Mouse (Mus musculus) bone marrow, adult 2 months (tissue): ENCODE data around the gene Rpl3.

ENCODE experiments used
- CTCF ChIP-seq: fragments of 200-500 bp; IDR thresholded peaks from 2 replicates; pipeline ENCODE4 v1.5.1; 2011; ENCODE audit warnings: low read length, control low read depth; ENCODE audit not compliant: control insufficient read depth, insufficient read depth
- POLR2A ChIP-seq: fragments of 200-500 bp; IDR thresholded peaks from 2 replicates; pipeline ENCODE4 v1.6.1; 2011; ENCODE audit warnings: low read depth, mild to moderate bottlenecking, control low read depth, low read length, borderline replicate concordance; ENCODE audit not compliant: control insufficient read depth

- TF ChIP-seq POLR2A, result no peak
- TF ChIP-seq CTCF, result no peak
These were observed 24.5 kb upstream of the Rpl3 start for GRCm38 (mm10) chr15:80115866-80116794.
